Mouse (Mus musculus) forebrain, embryonic 15.5 days (tissue): ENCODE measurements at regions not wholly inside any gene's neighbourhood (a gene's known extent, or its start where the extent isn't known, plus 50 kb on each side); places are given as distances from the start of the nearest gene placed in this dataset.

Source experiments
- ATAC-seq: fragments of 200-750 bp; cut with Nextera tagmentation; replicated peaks from 2 replicates; pipeline ENCODE4 v1.8.0; 2017; ENCODE audit warnings: mild to moderate bottlenecking, moderate TSS enrichment, moderate library complexity
- H3K27ac ChIP-seq: fragments of 300-500 bp; sonication (generic); replicated peaks from 2 replicates; pipeline ENCODE4 v1.5.1; 2015; ENCODE audit warnings: mild to moderate bottlenecking, inconsistent platforms
- H3K27me3 ChIP-seq: fragments of 300-500 bp; sonication (generic); 2 replicates; pipeline ENCODE4 v1.6.1; 2015; ENCODE audit warnings: inconsistent platforms
- H3K36me3 ChIP-seq: fragments of 300-500 bp; sonication (generic); 2 replicates; pipeline ENCODE4 v1.6.1; 2015; ENCODE audit warnings: mild to moderate bottlenecking, inconsistent platforms
- H3K4me1 ChIP-seq: fragments of 300-500 bp; sonication (generic); 2 replicates; pipeline ENCODE4 v1.6.1; 2015; ENCODE audit warnings: inconsistent platforms
- H3K4me2 ChIP-seq: fragments of 300-500 bp; sonication (generic); replicated peaks from 2 replicates; pipeline ENCODE4 v1.6.1; 2015; ENCODE audit warnings: mild to moderate bottlenecking, inconsistent platforms
- H3K4me3 ChIP-seq: fragments of 300-500 bp; sonication (generic); 2 replicates; pipeline ENCODE4 v1.5.1; 2015; ENCODE audit warnings: mild to moderate bottlenecking, inconsistent platforms
- H3K9ac ChIP-seq: fragments of 300-500 bp; sonication (generic); replicated peaks from 2 replicates; pipeline ENCODE4 v1.6.1; 2015; ENCODE audit warnings: mild to moderate bottlenecking, inconsistent platforms
- H3K9me3 ChIP-seq: fragments of 300-500 bp; sonication (generic); 2 replicates; pipeline ENCODE4 v1.6.1; 2016; ENCODE audit warnings: inconsistent platforms
- WGBS: fragments of 180-500 bp; shearing (Covaris S2); methylation state at CpG from one replicate; pipeline ENCODE4 v1.1.7; 2015; ENCODE audit warnings: mixed read lengths; 5-methylcytosine and 5-hydroxymethylcytosine counted together

GRCm38 (mm10) chr10:96502090-96502728 lies 114.6 kb upstream of the Btg1 start:
- no peak overlapping the region for H3K4me2 ChIP-seq
- H3K9me3 ChIP-seq = no peaks in the 10 kb centered on the region
- no peak overlapping the region for H3K9ac ChIP-seq
- WGBS = 82% methylated on average over 4 of the region's 4 CpGs
- H3K4me3 ChIP-seq = no peak overlapping the region
- no peaks in the 10 kb centered on the region for H3K27me3 ChIP-seq
- H3K27ac ChIP-seq = no peak overlapping the region
- no peaks in the 10 kb centered on the region for H3K4me1 ChIP-seq
- H3K36me3 ChIP-seq = no peaks in the 10 kb centered on the region
- ATAC-seq = no peak

GRCm38 (mm10) chr10:96502736-96503135 lies 114.1 kb upstream of the Btg1 start:
- Histone ChIP-seq H3K4me1 (no peaks in the 10 kb centered on the region), H3K9ac (no peak overlapping the region), H3K9me3 (no peaks in the 10 kb centered on the region), H3K36me3 (no peaks in the 10 kb centered on the region), H3K27ac (no peak overlapping the region), H3K27me3 (no peaks in the 10 kb centered on the region), H3K4me2 (no peak overlapping the region), H3K4me3 (no peak overlapping the region)
- whole genome bisulfite sequencing = 87% methylated on average over 6 of the region's 6 CpGs
- ATAC-seq = no peak

GRCm38 (mm10) chr10:96504340-96504739 lies 112.5 kb upstream of the Btg1 start:
- WGBS = 84% methylated on average over 8 of the region's 8 CpGs

GRCm38 (mm10) chr10:96515164-96515922 lies 101.5 kb upstream of the Btg1 start:
- WGBS = 84% methylated on average over 10 of the region's 10 CpGs
- H3K27me3 ChIP-seq = no peaks in the 10 kb centered on the region

More at GRCm38 (mm10) chr10:96504340-96504739, 112.5 kb upstream of the Btg1 start:
- Histone ChIP-seq H3K4me1 (no peaks in the 10 kb centered on the region), H3K4me3 (no peak overlapping the region), H3K27ac (no peak overlapping the region), H3K4me2 (no peak overlapping the region), H3K9me3 (no peaks in the 10 kb centered on the region), H3K36me3 (no peaks in the 10 kb centered on the region), H3K27me3 (no peaks in the 10 kb centered on the region), H3K9ac (no peak overlapping the region)
- no peak for ATAC-seq

GRCm38 (mm10) chr10:96515923-96516258 lies 100.9 kb upstream of the Btg1 start:
- H3K36me3 ChIP-seq = no peaks in the 10 kb centered on the region
- no peak overlapping the region for H3K4me2 ChIP-seq
- no peaks in the 10 kb centered on the region for H3K4me1 ChIP-seq
- no peak overlapping the region for H3K27ac ChIP-seq
- 78% methylated on average over 2 of the region's 2 CpGs for WGBS
- no peaks in the 10 kb centered on the region for H3K27me3 ChIP-seq
- no peak overlapping the region for H3K4me3 ChIP-seq
- no peaks in the 10 kb centered on the region for H3K9me3 ChIP-seq
- no peak overlapping the region for H3K9ac ChIP-seq
- no peak for ATAC-seq

More at GRCm38 (mm10) chr10:96515164-96515922, 101.5 kb upstream of the Btg1 start:
- no peak for ATAC-seq
- Histone ChIP-seq H3K4me2 (no peak overlapping the region), H3K4me1 (no peaks in the 10 kb centered on the region), H3K9ac (no peak overlapping the region), H3K9me3 (no peaks in the 10 kb centered on the region), H3K36me3 (no peaks in the 10 kb centered on the region), H3K4me3 (no peak overlapping the region), H3K27ac (no peak overlapping the region)

- no peaks in the 10 kb centered on the region for H3K27me3 ChIP-seq
- H3K4me2 ChIP-seq = no peak overlapping the region
- no peak overlapping the region for H3K4me3 ChIP-seq
- peaks cover 8% of the 10 kb centered on the region for H3K4me1 ChIP-seq
- ATAC-seq = no peak
- H3K36me3 ChIP-seq = no peaks in the 10 kb centered on the region
- WGBS = 81% methylated on average over 3 of the region's 3 CpGs
- H3K27ac ChIP-seq = no peak overlapping the region
- no peaks in the 10 kb centered on the region for H3K9me3 ChIP-seq
- no peak overlapping the region for H3K9ac ChIP-seq
Measured at GRCm38 (mm10) chr10:96519411-96519810, 97.4 kb upstream of the Btg1 start.

- H3K4me1 ChIP-seq = peaks cover 9% of the 10 kb centered on the region
- WGBS = 81% methylated on average over 8 of the region's 8 CpGs
- no peak overlapping the region for H3K4me3 ChIP-seq
- 0 out of 2 replicates have a peak, but pooled peaks have one; percentile 29 for ATAC-seq
- no peaks in the 10 kb centered on the region for H3K9me3 ChIP-seq
- no peaks in the 10 kb centered on the region for H3K27me3 ChIP-seq
- H3K9ac ChIP-seq = no peak overlapping the region
- H3K4me2 ChIP-seq = no peak overlapping the region
- H3K27ac ChIP-seq = no peak overlapping the region
- no peaks in the 10 kb centered on the region for H3K36me3 ChIP-seq
Measured at GRCm38 (mm10) chr10:96520995-96521760, 95.6 kb upstream of the Btg1 start.

- peak overlapping the region; percentile 16 for H3K4me2 ChIP-seq
- no peaks in the 10 kb centered on the region for H3K36me3 ChIP-seq
- H3K27ac ChIP-seq = peak overlapping the region; percentile 46; the same call in 1 of the 2 replicates
- H3K9ac ChIP-seq = 0 out of 2 replicates have a peak overlapping the region, but pooled peaks have one; percentile 14
- WGBS = 6% methylated on average over 20 of the region's 20 CpGs
- no peaks in the 10 kb centered on the region for H3K9me3 ChIP-seq
- peaks cover 9% of the 10 kb centered on the region for H3K4me1 ChIP-seq
- H3K27me3 ChIP-seq = no peaks in the 10 kb centered on the region
- H3K4me3 ChIP-seq = peak overlapping the region; percentile 5; the same call in 1 of the 2 replicates
- ATAC-seq = peak; percentile 85
Measured at GRCm38 (mm10) chr10:96523967-96524801, 92.6 kb upstream of the Btg1 start.

GRCm38 (mm10) chr10:96527864-96528263 lies 88.9 kb upstream of the Btg1 start:
- 93% methylated on average over 3 of the region's 3 CpGs for WGBS
- ATAC-seq = no peak

GRCm38 (mm10) chr10:96534547-96535124 lies 82.2 kb upstream of the Btg1 start:
- Histone ChIP-seq H3K4me2 (no peak overlapping the region), H3K9me3 (no peaks in the 10 kb centered on the region), H3K36me3 (no peaks in the 10 kb centered on the region), H3K4me1 (no peaks in the 10 kb centered on the region), H3K4me3 (no peak overlapping the region), H3K27ac (no peak overlapping the region), H3K9ac (no peak overlapping the region), H3K27me3 (no peaks in the 10 kb centered on the region)
- 94% methylated on average over 7 of the region's 7 CpGs for WGBS
- no peak for ATAC-seq

More at GRCm38 (mm10) chr10:96527864-96528263, 88.9 kb upstream of the Btg1 start:
- Histone ChIP-seq H3K36me3 (no peaks in the 10 kb centered on the region), H3K4me3 (no peak overlapping the region), H3K27ac (no peak overlapping the region), H3K9me3 (no peaks in the 10 kb centered on the region), H3K4me1 (peaks cover 9% of the 10 kb centered on the region), H3K27me3 (no peaks in the 10 kb centered on the region), H3K9ac (no peak overlapping the region), H3K4me2 (no peak overlapping the region)

- Histone ChIP-seq H3K27ac (no peak overlapping the region), H3K9ac (no peak overlapping the region), H3K4me1 (no peaks in the 10 kb centered on the region), H3K36me3 (no peaks in the 10 kb centered on the region), H3K4me3 (no peak overlapping the region), H3K27me3 (no peaks in the 10 kb centered on the region), H3K4me2 (no peak overlapping the region), H3K9me3 (no peaks in the 10 kb centered on the region)
- 54% methylated on average over 9 of the region's 9 CpGs for whole genome bisulfite sequencing
- ATAC-seq = no peak
Measured at GRCm38 (mm10) chr10:96535461-96535860, 81.3 kb upstream of the Btg1 start.
